Comparison of ENCODE assay signal across 16 mouse cellular contexts in the genomic region with DNA sequence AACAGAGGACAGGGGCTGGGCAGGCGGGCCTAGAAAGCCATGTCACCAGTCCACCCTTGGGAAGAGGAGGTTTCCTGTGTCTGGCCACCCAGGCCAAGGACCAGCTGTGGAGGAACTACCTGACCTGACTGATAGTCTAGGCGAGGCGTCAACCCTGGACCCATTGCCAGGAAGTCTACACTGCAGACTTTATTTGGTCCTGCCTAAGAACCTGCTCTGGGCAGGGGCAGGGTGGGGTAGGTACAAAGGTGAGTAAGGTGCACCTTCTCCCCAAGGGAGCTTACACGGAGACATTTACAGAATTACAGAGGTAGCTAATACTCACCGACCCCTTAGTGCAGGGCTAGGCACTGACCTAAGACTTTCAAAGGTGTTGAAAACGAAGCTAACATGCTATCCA.
"Had no signal": no experiment of that assay in that cellular context is flagged by ENCODE, and none has a peak within 500 bp of the region (broad histone marks: within the 10 kb centered on the region; RNA-seq: fewer than 3 reads in every experiment).

No protein-coding gene starts in this region.

- H3K9me3 ChIP-seq: liver, embryonic 13.5 days; liver, embryonic 15.5 days; midbrain, embryonic 13.5 days; midbrain, embryonic 15.5 days; neural tube, embryonic 12.5 days; stomach, embryonic 15.5 days had no signal

- H3K4me2 ChIP-seq: liver, embryonic 13.5 days; liver, embryonic 15.5 days; lung, embryonic 14.5 days; midbrain, embryonic 11.5 days; midbrain, embryonic 13.5 days; midbrain, embryonic 15.5 days; neural tube, embryonic 12.5 days; stomach, embryonic 15.5 days had no signal

- H3K4me1 ChIP-seq: midbrain, embryonic 15.5 days had no signal

- H3K9ac ChIP-seq: liver, embryonic 13.5 days; liver, embryonic 15.5 days; liver, postnatal 0 days; lung, embryonic 14.5 days; midbrain, embryonic 13.5 days; midbrain, embryonic 15.5 days; neural tube, embryonic 12.5 days; stomach, embryonic 15.5 days had no signal

- H3K36me3 ChIP-seq: liver, embryonic 13.5 days; liver, embryonic 15.5 days; midbrain, embryonic 13.5 days; midbrain, embryonic 15.5 days; neural tube, embryonic 12.5 days; stomach, embryonic 15.5 days had no signal

- H3K4me3 ChIP-seq: liver, embryonic 13.5 days; liver, embryonic 15.5 days; midbrain, embryonic 13.5 days; midbrain, embryonic 15.5 days; neural tube, embryonic 12.5 days; stomach, embryonic 15.5 days had no signal

- DNase-seq: liver, embryonic 13.5 days; lung, embryonic 14.5 days; lung, postnatal 10 days; lung, postnatal 4 days; right cerebral cortex, postnatal 14 days; spleen, adult 18-20 months; thymus, adult 18-20 months; thymus, postnatal 14 days; thymus, postnatal 36 days had no signal

- ATAC-seq: liver, postnatal 0 days; midbrain, embryonic 13.5 days; midbrain, embryonic 15.5 days had no signal

- H3K27ac ChIP-seq: liver, embryonic 13.5 days; liver, embryonic 15.5 days; midbrain, embryonic 13.5 days; midbrain, embryonic 15.5 days; neural tube, embryonic 12.5 days; stomach, embryonic 15.5 days had no signal
